Mouse (Mus musculus): ENCODE data around the gene Obp2a.
"Not testable (repeated sequence)": the region's sequence is repeated elsewhere in the genome, so short reads cannot be mapped to it uniquely, and the experiment has no call there.

Obp2a gene

DNA sequence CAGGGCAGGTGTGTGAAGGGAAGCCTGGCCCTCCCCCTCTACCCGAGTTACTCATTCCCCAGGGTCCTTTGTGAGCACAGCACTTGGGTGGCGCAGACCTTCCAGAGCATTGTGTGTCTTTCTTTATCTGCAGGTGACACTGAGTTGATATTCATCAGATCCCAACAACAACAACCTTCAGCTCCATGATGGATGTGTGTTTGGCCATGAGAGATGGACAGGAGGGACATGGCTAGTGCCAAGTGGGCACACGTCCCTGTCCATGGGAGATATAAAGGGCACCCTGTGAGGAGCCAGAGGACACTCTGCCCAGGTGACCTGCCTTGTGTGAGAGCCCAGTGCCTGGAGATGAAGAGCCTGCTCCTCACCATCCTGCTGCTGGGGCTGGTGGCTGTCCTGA, at the start of gene Obp2a:
TSS of gene Obp2a (plus strand) at position 301 of the 400 bp plus-strand sequence.
- DNase-seq (ENCODE audit: low spot score in 2 of 2), result not testable (repeated sequence)

DNA sequence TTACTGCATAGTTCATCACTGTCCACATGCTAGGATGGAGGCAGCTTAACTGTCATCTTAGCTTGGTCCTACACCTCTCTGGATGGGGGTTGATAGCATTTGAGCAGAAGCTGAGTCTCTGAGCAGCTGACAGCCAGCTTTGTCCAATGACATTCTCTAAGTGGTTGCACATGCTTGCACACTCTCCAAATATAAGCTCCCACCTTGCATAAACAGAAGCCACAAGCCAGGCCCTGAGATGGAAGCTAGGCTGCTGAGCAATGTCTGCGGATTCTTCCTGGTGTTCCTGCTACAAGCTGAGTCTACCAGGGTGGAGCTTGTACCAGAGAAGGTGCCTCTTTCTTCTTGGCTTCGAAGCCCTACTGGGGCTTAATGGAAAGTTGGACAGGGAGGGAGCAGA, 46.9 kb upstream of the Obp2a start, which contains the start of gene Lcn8:
TSS of gene Lcn8 (plus strand) at position 219 of the 400 bp plus-strand sequence.
- no peak for DNase-seq (ENCODE audit: low spot score in 2 of 2)

DNA sequence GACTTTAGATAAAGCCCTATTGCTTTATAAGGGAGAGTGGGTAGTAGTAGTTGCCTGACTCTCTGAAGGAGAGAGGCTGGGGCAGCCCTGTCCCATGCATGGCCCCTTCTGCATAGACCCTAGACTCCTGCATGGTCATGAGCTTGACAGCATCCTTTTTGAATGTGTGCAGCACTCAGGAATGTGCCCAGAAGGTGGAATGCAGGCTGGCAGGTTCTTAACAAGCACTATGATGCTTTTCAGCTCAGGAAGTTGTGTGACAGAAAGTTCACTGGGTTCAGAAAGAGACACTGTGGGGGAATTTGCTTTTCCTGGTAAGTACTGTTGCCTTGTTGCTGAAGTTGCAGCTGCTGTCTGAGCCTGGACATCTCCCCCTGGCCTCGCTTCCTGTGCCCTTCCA, 45.3 kb upstream of the Obp2a start:
- no peak for DNase-seq (ENCODE audit: low spot score in 2 of 2)

DNA sequence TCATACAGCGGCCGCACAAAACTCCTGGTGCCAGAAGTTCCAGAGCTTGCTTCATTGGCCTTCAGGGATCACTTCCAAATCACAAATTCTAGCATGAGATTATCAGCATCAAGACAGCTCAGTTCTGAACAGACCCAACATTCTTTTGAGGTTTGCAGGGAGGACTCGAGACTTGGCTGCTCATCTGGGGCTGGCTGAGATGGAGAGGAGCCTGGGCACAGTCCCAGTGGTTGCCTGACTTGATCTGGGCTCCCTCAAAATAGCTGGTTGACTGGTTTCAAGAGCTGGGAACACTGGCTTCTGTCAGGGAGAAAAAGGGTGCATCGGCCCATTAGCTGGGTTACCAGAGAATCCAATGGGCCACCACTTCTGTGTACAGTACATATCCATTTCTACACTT, 43.2 kb upstream of the Obp2a start:
- no peak for DNase-seq (ENCODE audit: low spot score in 2 of 2)

DNA sequence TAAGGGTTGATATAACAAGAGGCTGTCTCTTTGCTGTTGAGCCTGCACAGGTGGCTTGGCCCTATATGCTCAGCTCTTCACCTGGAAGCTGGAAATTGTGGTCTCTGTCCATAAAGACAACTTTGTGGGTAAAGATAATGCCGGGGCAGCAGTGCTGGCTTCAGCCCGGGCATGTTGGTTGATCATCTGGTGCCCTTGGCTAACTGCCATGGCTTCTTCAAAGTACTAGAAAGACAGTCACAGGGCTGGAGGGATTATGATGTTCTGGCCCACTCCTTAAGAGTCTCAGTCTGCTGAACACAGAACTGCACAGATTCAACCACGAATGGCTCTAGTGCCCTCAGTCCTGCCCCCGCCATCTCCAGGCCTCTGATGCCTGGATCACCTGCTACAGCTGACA, 42.6 kb upstream of the Obp2a start:
- DNase-seq (ENCODE audit: low spot score in 2 of 2), result no peak

DNA sequence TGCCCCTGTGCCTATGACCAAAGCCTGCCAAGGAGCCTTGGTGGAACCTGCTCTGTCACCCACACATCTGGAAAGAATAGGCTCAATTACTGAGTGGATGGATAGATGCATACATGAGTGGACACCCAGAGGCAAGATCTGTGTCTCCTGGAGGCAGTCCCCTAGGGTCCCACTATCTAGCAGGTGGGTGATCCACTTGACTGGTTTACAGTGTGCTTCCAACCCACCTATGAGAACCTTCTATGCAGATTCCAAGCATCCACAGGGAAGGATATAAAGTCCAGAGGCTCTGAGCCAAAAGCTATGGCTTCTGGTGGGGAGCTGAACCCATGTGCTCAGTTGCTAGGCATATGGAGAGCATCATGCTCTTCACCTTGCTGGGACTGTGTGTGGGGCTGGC, 42.2 kb upstream of the Obp2a start, which contains the start of gene Lcn5:
TSS of gene Lcn5 (plus strand) at position 301 of the 400 bp plus-strand sequence.
- no peak for DNase-seq (ENCODE audit: low spot score in 2 of 2)

DNA sequence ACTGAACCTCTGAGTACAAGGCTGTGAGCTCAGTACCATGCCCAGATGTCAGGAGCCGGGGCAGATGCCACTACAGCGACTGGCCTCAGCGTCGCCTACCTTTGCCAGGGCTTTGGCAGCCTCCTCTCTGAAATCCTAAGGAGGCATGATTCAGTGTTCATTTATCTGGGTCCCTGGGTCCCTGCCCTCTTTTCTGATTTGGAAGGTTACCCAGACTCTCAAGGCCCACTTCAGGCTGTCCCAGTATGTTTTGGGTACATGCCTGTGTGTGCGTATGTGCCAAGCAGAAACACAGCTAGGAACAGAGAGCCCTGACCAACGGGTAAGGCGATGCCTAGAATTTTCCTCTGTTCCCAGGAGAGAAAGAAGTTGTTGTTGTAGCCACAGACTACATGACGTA, 39.6 kb upstream of the Obp2a start:
- DNase-seq (ENCODE audit: low spot score in 2 of 2), result no peak

DNA sequence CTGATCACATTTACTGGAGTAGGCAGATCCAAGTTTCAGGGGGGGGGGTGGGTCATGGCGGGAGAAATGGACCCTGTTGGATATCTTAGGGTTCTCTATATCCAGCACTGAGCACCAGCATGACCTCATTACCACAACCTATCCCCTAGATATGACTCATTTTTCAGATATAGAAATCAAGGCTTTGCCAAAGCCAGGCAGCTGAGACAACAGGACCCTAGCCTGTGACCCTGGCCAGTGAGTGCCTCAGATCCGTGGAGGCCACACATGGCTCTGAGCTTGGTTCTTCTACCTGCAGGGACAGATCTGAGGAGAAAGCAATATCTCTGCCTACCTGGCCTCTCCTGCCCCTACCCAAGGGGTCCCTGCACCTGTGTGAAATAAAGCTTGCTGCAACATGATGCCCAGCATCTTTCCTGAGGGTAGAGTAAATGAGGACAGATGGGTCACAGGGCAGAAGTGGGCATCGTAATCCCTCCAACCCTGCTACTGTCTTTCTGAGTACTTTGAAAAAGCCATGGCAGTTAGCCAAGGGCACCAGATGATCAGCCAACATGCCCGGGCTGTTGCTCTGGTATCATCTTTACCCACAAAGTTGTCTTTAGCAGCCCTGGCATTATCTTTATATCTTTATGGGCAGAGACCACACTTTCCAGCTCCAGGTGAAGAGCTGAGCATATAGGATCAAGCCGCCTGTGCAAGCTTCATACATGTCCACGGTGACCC, 38.4 kb upstream of the Obp2a start:
- DNase-seq (ENCODE audit: low spot score in 2 of 2), result no peak

DNA sequence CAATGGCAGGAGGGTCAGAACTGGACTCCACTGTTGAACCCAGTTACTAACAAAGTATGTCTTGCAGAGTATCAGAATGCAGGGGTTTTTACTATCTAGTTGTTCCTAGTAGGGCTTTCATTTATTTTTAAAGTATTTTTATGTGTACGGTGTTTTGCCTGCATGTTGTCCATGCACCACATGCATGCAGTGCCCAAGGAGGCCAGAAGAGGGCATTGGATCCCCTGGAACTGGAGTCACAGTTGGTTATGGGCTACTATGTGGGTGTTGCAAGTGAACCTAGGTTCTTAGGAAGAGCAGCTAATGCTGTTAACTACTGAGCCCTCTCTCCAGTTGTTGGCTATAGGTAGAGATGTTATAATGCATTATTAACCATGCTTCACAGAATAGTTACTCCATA, 36.3 kb upstream of the Obp2a start:
- peak in 1 of 2 experiments; percentile 27 for DNase-seq (ENCODE audit: low spot score in 2 of 2)

DNA sequence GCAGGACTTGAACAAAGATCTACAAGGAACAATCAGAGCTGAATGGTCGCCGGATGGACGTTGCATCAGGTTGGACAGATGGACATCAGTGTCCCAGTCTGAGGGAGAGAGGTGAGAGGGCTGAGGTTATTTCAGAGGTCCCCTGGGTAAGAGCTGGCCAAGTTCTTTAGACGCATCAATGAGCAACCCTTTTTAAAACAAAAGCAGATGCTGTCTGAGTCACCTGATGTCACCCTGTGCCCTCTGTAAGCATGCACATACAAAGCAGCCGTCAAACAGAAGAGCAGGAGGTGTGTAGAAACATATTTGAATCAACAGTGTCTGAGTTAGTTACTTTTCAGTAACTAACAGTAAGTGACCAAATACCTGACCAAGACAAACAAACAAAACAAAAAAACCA, 35.7 kb upstream of the Obp2a start:
- DNase-seq (ENCODE audit: low spot score in 2 of 2), result no peak

DNA sequence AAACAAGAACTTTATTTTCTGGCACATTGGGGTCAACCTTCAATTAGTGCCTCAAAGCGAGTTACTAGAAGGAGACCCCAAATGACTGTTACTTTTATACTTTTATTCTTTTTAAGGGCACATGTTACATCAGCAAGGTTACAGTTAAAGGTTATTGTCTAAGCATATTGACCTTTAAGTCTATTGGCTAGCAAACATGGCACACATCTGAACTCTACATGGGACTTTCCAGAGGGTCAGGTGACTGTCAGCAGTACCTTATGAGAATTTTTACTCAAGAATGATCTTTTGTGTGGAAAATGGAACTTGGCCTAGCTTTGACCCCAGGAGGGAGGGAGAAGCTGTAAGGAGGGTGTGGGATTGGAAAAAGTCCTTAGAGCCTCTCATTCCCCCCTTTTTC, 33.3 kb upstream of the Obp2a start:
- no peak for DNase-seq (ENCODE audit: low spot score in 2 of 2)

DNA sequence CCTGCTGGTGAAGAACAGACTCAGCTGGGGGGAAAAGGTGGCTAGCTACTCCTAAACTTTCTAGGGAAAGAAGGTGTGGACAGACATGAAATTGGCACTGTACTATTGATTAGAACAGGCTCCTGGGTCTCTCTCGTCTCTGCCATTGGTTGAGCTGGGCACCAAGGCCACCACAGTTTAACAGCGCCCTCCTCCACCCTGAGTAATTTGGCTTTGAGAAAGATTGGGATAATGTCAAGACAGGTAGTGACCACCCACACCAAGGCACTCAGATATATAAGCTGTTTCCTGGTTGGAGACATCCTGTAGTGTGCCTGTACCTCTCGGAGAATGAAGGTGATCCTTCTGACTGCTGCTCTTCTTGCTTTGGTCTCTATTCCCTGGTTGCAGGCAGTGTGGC, 23.4 kb upstream of the Obp2a start, which contains the start of gene Lcn6:
TSS of gene Lcn6 (plus strand) at position 301 of the 400 bp plus-strand sequence.
- DNase-seq (ENCODE audit: low spot score in 2 of 2), result no peak

DNA sequence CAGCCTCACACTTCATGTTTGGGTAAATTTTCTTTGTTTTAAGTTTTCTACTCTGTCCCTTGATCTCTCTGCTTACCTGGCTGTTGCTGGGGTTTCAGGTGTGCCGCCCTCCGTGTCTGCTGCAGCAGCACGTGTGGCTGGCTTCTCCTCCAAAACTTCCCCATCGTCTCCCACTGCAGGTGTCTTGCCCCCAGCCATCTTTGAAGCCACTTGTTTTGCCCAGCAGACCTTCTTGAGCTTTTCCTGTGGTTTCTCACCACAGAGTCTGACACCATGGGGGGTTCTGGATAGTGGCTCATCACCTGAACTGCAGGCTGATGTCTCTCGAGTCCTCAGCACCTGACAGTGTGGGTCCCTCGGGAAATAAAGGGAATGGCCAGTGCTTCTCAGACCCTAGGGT, 20.3 kb upstream of the Obp2a start:
- no peak for DNase-seq (ENCODE audit: low spot score in 2 of 2)

DNA sequence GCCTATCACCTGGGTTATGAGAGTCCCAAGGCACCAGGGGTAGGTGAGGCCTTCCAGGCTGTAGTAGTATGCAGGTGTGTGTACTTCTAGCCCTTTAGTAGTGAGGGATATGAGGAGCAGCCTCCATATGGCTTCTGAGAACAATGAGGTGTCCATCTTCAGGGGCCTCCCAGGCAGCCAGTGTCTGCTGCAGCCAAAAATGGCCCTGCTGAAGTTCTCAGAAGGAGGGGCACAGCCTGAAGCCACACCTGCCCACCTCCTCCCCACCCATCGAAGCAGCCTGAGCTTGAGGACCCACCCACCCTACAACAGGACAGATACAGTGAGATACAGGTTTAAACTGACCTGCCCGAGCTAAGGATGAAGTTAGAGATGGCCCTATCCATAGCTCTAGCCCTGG, 17.4 kb upstream of the Obp2a start, which contains the start of gene Lcn10:
TSS of gene Lcn10 (plus strand) at position 301 of the 400 bp plus-strand sequence.
- no peak for DNase-seq (ENCODE audit: low spot score in 2 of 2)

DNA sequence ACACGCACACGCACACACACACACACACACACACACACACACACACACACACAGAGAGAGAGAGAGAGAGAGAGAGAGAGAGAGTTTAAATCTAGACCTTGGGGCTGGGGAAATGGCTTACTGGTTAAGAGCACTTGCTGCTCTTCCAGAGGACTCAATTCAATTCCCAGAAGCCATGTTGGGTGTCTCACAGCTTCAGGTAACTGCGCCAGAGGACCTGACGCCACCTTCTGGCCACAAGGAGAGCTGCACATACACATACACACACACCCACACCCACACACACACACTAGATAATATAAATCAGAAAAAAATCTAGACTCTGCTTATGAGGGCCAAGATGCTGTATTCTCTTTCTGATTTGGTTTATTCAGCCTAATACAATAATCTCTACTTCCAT, 12.9 kb upstream of the Obp2a start:
- no peak for DNase-seq (ENCODE audit: low spot score in 2 of 2)

DNA sequence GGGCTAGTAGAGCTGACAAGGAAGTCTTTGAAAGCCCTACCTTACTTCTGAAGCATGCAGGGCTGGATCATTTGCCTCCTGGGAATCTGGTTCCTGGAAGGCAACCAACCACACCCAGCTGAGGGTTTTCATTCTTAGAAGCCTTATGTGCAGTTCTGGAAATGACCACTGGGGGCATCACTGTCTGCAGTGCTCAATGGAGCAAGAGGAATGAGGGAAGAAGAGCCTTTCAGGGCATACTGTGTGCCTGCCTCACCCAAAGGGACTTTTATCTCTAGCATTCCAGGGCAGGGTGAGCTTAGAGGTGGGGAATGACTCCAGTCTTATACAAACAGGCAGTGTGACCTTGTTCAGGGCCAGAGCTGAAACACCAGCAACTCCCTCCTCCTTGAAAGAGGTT, 5.2 kb upstream of the Obp2a start:
- DNase-seq (ENCODE audit: low spot score in 2 of 2), result peak in 1 of 2 experiments; percentile 31

DNA sequence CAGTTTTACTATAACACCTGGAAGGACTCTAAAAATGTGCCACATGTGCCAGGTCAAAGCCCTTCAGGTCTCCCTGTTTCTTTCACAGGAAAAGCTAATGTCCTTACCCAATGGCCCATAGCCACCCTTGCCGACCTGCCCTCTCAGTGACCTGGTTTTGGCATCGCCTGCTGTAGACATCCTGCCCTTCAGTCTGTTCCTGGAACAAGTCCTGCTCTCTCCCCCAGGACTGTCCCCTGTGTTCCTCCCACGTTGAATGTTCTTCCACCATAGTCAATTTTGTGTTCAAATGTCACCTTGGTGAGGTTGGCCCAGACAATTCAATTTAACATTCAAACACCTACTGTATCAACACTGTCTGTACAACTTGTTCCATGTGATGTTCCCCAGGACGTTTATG, 2.9 kb upstream of the Obp2a start:
- no peak for DNase-seq (ENCODE audit: low spot score in 2 of 2)

DNA sequence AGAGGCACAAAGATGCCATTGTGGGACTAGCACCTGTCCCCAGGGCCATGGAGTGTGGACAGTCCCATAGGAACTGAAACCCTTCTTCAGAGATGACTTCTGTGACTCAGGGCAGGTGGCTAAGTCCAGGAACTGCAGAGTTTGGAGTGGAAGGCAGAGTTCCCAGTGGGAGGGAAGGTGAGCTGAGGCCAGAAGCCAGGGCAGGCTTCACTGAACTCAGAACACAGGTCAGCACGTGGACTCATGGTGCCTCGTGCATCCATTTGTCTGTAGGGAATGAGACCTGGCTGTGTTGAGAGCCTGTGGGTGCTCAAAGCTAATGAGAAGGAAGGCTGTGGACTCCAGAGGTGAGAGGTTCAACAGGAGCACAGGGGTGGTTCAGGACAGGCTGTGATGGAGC, 1.1 kb upstream of the Obp2a start:
- DNase-seq (ENCODE audit: low spot score in 2 of 2), result no peak

DNA sequence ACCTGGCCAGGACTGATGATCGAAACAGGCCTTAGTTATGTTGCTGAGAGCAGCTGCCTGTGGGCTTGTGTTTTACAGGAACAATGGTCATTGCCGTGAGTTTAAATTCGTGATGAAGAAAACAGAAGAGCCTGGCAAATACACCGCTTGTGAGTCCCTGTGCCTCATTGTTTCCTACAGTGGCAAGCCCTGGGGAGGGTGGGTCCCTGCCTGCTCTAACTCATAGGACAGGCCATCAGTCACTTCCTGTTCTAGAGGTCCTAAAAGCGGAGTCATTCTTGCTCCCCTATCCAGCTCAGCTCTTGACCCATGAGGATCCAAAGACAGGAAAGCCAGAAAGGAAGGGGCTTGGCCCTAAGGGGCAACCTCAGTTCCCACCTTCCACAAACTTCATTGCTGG, 1.2 kb downstream of the Obp2a start:
- DNase-seq (ENCODE audit: low spot score in 2 of 2), result no peak

DNA sequence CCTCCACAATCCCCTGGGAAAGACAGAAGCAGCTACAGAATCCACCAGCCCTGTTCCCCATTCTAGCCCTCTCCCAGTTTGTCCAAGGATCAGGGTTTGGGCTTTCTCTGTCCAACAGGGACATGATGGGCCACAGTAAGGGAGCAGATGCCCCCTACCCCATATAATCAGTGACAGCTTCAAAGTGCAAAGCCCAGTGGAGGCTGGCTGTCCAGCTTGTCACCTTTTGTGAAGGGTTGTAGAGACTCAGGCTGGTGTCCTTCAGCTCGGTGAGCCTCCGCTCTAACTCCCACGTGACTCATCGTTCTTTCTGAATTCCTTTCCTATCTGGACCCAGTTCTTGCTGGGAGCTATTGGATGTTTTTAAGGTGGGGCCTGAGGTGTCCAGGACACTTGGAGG, 3.9 kb downstream of the Obp2a start:
- no peak for DNase-seq (ENCODE audit: low spot score in 2 of 2)

DNA sequence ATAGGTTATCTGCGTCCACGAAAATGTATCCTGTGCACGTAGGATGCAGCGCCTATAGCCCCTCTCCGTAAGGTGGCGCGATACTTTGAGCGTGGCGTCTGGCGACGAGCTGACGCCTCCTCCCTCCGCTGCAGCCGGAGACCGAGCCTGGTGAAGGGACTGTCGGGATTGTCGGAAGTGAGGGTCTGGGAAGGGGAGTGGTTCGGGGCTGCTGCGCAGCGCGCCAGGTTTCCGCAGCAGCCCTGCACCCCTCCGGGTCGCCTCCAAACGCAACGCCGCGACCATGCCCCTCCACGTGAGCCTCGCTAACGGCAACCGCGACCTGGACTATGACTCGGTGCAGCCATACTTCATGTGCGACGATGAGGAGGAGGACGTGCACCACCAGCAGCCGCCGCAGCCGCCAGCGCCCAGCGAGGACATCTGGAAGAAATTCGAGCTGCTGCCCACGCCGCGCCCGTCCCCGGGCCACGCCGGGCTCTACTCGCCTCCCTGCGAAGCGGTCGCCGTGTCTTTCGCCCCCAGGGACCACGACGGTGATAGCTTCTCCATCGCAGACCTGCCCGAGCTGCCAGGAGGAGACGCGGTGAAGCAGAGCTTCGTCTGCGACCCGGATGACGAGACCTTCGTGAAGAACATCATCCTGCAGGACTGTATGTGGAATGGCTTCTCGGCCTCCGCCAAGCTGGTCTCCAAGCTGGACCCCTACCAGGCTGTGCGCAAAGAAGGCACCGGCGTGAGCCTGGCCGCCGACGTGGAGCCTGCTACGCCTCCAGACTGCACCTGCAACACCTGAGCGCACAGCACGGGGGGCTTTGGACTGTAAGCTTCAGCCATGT, 7.0 kb downstream of the Obp2a start, which contains the start of gene Bmyc:
TSS of gene Bmyc (plus strand) at position 97 of the 839 bp plus-strand sequence.
- peak in 1 of 2 experiments; percentile 43 for DNase-seq (ENCODE audit: low spot score in 2 of 2)

DNA sequence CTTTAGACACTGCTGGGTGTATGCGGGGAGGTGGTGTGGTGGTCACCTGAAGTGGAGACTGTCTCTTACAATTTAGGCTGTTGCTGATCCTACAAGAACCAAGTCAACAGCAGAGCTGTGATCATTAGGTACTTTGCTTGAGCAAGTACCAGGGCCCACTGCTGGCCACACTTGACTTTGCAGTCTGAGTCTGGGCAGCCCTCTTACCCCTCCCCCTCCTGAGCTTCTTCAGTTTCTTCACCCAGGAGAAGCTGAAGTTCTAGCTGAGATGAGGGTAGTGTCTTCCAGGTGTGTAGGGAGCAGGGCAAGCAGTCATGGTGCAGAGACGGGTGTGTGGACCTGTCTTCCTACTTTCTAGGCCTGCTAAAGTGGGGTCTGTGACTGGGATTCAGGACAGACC, 8.3 kb downstream of the Obp2a start:
- DNase-seq (ENCODE audit: low spot score in 2 of 2), result peak in 1 of 2 experiments; percentile 16

DNA sequence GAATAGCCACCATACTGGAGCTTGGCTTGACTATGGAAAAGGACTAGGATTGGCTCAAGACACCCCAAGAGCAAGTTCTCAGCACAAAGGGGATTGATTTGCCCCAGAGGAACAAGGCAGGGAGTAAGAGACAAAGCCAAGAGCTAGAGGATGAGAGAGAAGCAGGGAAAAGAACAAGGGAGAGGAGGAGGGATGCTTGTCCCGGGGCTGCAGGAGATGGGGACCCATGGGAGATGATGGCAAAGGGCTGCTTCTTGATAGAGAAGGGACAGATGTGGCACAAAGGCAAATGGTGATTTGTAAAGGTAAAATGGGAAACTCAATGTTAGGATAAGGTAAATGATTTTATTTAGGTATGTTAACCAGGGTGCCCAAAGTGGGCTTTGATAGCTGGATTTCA, 9.2 kb downstream of the Obp2a start:
- DNase-seq (ENCODE audit: low spot score in 2 of 2), result not testable (repeated sequence)

All from spleen, postnatal 14 days (tissue).